Mouse (Mus musculus) heart, adult 11 months (tissue): ENCODE results near the gene Ppp1r13b.

Source experiments
- DNase-seq: peaks from one replicate; pipeline ENCODE4 v3.0.0; 2022

The Ppp1r13b gene

DNA sequence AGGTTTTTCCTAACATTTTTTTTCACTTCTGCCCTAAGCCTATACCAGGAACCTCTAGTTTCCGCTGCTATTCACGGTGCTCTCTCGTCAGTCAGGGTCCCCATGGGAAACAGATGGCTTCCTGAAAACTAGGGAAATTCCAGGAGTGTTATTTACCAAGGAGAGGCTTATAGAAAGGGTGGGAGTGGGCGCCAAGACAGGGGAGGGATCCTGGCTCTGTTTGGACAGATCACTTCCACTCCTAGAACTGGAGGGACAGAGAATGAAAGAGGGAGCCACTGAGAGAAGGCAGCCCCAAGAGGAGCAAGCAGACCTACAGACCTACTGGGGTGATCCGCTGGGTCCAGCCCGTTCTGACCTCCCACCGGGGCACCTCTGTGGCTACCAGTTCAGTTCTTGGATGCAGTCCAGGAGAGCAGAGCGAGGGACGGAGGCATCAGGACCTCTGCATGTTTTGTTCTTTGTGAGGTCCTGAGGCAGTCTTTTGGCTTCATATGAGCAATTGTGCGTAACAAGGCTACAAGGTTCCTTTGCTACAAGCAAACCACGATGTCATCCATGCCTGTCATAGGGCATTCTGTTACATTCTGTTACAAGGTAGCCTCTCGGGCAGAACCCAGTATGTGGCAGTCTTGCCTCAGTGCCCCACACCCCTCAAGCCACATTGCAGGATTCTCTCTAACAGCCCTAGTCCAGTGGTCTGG, 8.8 kb upstream of the Ppp1r13b start:
- peak; percentile 95 for DNase-seq

DNA sequence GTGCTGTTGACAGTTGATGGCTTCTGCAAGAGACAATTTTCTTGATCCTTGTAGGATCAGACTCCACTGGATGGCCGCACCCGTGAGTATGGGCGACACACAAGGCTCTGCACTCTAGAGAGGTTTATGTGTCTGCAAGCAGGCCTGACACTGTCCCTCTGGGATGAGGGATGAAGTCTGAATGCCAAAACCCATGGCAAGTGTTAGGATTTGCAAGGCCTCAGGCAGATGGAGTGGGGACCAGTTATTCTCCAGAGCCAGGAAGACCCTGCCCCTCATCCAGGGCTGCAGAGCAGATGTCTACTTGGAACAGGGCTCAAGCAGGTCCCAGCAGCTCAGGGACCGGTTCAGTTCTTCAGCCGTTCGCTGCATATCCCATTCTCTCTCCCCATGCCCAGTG, 7.9 kb upstream of the Ppp1r13b start:
- peak; percentile 81 for DNase-seq

DNA sequence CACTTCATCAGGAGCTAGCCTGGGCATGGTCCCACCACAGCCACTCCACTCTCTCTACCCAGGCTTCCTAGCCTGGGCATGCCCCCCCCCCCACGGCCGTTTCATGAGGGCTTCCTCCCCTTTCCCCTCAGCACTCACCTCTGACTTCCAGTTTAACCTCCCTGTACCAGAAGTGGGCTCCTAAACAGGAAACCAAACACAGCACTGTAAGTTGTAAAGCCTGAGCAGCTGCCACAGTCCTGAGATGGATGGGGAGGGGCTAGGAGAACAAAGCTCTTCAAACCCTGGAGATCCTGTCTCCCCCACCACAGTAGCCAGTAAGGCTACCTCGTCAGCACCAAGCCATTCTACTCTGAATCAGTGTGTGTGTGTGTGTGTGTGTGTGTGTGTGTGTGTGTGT, 6.1 kb upstream of the Ppp1r13b start:
- peak; percentile 87 for DNase-seq

DNA sequence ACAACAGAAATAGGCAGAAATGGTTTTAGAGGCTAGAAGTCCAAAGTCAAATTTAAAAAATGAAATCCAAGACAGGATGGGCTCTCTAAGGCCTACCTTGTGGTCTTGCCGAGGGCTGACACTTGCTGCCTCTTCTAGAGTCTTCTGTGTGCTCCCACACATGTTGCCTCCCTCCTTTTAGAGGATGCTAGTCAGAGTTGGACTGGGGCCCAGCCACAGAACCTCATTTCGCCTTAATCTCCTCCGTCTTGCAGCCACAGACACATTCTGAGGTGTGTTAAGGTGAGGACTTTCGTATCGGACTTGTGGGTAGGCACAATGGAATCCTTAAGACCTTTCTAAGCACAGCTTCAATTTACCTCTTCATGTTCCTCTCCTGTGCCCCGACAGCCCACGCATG, 4.9 kb upstream of the Ppp1r13b start:
- DNase-seq = peak; percentile 81

DNA sequence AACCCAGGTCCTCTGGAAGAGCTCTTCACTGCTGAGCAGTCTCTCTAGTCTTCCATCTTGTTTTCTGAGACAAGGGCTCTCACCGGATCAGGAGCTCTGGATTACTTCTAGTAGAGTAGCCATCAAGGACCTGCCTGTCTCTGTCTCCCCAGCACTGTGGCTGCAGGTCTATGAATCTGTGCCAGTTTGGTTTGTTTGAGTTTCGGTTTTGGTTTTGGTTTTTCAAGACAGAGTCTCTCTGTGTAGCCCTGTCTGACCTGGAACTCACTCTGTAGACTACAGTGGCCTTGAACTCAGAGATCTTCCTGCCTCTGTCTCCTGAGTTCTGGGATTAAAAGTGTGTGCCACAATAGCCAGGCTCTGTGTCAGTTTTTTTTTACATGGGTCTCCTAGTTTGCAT, 3.9 kb upstream of the Ppp1r13b start:
- DNase-seq = no peak

DNA sequence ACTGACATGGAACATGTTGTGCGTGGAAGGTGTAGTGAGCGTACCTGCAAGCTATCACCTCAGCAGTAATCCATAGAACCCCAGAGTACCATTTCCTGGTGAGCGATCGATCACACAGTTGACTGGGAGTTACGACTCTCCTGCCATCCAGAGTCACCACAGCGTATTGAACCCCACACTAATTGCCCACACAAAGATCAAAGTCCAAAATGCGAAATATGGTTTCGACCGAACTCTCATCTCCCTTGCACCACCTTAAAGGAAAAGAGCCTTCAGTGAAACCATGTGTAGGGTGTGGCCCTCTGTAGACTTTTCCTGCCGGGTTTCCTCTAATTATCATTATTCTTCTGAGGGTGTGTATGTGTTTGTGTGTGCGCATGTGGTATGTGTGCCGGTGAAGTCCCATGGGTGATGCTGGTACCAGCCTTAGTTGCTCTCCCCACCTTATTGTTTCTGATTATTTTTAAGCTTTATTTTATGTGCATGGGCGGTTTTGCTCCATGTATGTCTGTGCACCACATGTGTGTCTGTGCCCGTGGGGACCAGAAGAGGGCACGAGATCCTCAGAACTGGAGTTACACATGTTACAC, 3.4 kb upstream of the Ppp1r13b start:
- peak; percentile 94 for DNase-seq

DNA sequence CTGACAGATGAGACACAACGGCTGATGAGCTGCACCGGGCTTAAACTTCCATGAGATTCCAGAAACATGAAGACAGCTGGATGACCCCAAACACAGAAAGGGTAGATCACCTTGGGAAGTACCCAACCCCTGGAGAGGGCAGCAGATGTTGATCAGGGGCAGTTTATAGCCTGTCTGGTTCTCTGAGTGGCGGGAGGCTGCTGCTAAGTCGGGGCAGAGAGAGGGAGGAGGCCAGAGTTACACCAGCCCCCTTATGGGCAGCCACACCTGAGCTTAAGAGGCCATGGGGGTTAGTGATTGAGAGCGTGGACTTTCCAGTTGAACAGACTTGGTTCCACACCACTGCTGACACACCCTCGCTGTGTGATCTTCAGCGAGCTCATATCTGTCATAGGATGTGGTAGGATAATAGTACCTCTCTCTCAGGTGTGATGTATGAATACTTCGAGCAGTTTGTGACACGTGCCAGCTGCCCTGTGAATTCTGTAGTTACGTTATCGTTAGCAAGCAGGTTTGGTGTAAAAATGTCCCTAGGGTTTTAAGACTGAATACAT, 1.2 kb upstream of the Ppp1r13b start:
- peak; percentile 90 for DNase-seq

DNA sequence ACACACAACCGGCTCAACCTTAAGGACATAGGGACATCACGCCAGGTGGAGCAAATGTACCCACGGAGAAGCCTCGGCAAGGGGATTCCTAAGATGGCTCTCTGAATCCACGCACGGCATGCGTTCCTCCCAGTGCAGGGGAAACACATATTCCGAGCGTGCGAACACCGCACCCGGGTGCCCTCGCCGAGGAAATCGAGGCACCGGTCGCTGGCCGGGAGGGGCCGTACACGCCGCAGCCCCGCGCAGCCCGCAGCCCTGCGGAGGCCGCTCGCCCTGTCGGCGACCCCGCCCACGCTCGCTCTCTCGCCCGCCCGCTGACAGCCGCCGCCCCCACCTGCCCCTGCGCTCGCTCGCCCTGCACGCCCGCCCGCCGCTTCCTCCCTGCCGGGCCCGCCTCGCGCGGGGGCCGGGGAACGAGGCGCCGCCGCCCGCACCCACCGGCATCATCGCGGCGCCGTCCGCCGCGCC, 454 bp downstream of the Ppp1r13b start:
- peak; percentile 98 for DNase-seq

DNA sequence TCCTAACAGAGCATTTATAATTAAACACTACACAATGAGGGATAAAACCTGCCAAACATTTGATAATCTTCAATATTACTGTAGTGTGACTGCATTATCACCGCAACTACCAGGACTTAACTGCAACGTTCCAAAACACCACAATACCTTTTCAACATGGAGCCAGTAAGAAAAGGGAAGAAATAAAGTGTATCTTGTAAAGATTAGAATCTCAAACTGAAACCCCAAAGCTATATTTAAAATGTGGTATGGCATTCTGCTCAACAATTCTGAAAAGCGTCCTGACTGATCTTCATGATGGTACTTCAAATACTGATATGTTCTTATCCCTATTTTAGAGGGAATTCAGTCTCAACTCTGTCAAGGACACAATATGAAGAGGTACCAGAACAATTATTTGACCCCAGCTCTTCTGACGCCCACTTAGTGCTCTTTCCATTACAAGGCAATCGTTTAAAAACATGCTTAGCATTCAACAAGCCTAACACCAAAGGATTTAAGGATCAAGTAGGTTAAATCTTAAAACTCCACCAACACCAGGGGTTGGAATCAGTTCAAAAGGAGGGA, 1.5 kb downstream of the Ppp1r13b start:
- peak; percentile 39 for DNase-seq

DNA sequence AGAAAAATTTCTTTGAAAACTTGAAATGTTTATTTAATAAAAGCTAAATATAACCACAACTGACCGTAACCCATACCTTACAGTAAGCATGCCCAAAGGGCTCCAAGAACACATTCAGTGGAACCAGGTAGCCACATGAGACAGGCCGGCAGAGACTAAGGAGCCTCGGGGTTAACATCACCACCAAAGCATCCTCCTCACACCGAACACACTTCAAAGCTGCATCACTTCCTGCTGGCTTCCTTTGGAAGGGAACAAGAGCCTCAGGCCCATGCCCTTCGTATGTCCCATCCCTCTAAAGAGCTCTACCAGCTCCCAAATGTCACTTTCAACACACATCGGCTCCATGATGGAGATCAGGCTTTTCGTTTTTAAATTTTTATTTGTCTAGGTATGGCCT, 5.4 kb downstream of the Ppp1r13b start:
- peak; percentile 86 for DNase-seq

DNA sequence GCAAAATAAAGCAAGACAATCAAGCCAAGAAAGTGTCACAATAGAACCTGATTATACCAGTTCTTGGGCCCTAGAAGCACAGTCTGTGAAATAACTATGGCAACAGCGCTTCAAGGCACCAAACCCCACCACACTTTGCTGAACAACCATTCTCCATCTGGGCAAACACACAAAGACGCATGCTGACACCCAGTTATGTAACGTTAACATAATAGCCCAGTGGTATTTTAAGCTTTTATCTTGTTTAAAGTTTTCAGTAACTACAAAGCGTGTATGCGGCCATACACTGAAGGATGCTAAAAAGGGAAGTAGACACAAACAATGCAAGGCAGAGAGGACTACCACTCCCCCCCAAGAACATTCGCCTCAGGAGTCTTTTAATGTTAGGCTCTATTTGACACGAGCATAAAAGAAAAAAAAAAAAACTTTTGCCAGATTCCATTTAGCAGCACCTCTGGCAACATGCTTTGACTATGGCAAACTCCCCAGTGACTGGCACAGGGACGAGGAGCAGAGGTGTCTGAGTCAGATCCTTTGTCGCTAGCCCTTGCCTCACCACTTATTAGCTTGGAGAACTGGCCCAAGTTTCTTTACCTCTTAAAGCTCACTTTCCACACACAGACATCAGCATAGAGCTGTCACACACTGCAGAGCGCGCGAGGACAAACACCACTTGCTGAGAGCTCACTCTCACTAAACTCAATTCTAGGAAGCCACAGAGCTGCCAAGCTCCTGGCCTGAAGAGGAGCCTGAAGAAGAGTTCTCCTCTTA, 6.6 kb downstream of the Ppp1r13b start:
- DNase-seq = peak; percentile 90

DNA sequence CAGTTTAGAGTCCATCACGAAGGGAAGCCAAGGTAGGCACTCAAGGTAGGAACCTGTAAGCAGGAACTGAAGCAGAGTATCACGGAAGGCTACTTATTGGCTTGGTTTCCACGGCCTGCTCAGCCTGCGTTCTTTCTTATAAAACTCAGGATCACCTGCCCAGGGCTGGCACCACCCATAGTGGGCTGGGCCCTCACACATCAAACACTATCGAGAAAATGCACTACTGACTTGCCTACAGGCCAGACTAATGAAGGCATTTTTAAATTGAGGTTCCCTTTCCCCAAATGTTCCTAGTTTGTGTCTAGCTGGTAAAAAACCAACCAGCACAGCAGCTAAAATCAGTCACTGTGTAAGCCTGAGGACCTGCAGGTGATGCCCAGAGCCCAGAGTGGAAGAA, 8.3 kb downstream of the Ppp1r13b start:
- peak; percentile 76 for DNase-seq

DNA sequence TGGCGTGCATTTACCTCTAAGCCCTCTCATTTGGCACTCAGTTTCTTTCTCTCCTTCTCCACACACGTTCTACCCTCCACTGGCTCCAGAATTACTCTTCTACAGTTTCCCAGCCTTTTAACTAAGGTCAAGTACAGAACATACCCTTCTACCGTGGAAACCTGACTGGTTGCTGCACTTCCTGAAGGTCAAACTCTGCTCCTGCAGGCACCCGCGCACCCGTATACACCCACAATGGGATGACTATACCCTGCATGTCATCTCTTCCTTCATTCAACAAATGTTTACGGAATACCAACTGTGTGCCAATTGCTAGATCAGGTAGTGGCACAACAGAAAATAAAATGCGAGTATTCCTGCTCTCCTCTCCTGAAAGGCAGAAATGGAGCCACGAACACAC, 9.2 kb downstream of the Ppp1r13b start:
- DNase-seq = peak; percentile 86

DNA sequence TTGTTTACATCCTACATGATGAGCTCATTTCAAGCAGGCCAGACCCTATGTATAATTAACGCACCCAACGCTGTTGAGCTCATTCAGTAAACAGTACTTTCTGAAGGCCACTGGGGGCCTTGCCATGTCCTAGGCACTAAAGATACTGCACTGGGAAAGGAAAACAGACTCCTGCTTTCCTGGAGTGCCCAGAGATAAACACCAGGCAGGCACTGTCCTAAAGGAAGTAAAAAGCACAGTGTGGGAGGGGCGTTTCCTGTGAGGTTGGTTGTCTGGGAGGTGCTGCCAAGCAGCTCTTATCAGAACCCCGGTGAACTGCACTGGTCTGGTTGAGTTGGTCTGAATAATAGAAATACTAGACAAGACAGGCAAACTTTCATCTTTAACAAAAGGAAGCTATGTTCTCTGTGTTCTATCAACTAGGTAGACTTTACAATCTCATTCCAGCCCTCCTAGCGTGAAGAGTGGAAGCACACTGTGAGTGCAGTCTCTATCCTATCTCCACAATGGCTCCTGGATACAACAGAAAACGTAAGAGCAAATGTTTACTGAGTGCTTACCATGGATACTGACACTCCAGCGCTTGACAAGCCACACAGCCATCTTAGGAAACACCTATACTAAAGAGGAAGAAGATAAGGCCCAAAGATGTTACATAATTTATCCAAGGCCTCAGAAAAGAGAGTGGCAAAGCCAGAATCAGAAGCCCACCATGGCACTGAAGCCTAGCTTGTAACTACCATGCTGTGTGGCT, 10.8 kb downstream of the Ppp1r13b start:
- DNase-seq = peak; percentile 98

DNA sequence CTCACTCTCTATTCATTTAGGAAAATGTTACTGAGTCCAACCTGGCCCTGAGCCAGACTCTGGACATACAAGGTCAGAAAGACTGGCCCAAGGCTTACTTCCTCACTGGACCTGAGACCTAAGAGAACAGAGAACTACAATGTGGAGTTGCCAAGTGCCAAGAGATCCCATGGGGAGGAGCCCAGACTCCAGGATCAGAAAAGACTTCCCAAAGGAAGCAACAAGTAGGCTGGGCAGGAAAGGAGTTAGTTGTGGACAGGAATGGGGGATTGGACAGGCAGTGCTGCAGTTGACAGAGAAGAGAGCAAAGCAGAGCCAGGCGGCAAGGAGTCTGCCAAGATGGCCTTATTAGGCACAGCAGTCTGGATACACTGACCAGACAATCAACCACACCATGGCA, 13.8 kb downstream of the Ppp1r13b start:
- peak; percentile 99 for DNase-seq

DNA sequence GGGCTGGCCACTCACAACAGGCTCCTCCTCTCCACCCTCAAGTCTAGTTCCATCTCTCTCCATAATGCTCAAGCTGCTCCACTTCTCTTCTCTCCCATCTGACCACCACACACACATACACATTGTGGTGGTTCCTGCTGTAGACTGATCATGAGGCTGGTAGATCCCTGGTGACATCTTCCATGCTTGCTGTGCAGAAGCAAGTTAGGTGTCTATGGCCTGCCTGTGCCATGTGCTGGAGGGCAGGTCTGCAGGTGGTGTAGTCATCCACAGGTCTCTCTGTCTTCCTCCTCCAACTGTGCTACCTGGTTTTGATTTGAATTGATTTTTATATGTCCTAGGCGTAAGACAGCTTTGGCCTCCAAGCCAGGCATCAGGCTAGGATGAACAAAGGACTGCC, 14.9 kb downstream of the Ppp1r13b start:
- DNase-seq = peak; percentile 91

DNA sequence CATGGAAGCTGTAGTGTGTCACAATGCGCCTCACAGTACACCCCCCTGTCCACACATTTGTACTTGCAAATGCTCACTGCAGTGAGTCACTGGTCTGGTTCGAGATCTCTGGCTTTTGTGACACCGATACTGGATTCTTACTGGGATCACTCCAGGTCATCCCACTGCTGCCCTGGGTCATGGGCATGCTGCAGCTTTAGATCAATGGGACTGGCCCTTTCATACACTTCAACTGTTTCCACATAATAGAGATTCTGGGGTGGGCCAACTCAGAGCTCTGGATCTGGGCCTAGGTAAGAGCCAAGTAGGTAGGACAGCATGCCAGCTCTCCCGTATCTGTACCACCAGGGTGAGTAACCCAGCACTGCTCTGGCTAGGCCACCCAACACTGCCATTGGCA, 16.1 kb downstream of the Ppp1r13b start:
- peak; percentile 87 for DNase-seq

DNA sequence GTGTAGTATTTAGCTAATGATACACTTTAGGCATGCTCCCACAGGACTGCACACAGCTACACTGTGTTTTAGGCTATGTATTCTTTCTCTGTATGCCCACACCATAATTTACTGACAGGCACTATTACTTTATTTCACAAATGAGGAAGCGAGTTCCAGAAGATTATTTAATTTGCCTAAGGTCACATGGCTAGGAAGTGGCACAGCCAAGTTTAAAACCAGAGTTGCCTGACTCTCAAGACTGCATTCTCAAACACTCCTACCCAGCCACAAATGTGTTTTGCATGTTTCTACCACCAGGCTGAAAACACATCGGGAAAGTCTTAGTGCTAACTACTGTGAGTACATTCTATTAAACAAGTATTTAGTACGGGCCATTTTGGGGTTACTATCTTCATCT, 18.7 kb downstream of the Ppp1r13b start:
- peak; percentile 70 for DNase-seq

DNA sequence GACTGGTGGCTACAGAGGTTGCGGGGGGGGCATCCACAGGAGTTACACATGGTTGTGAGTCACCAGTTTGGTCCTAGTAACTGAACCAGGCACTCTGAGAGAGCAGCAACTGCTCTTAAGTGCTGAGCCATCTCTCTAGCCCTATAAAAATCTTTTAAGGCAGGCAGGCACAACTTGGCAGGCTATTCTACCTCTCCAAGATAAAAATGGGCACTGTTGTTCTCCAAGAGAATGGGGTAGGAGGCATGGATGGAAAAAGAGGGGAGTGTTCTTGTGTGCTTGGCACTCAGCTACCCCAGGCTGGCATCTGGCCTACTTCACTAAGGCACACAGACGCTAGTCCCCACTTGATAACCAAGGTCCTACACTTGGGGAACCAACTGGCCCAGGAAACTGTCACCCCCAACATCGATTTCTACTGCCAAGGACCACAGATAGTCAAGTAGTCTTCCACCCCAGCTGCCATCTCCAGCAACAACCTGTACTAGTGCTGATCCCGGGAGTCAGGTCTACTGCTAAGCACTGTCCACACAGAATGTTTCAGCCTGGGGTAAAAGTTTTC, 19.5 kb downstream of the Ppp1r13b start:
- DNase-seq = peak; percentile 80

DNA sequence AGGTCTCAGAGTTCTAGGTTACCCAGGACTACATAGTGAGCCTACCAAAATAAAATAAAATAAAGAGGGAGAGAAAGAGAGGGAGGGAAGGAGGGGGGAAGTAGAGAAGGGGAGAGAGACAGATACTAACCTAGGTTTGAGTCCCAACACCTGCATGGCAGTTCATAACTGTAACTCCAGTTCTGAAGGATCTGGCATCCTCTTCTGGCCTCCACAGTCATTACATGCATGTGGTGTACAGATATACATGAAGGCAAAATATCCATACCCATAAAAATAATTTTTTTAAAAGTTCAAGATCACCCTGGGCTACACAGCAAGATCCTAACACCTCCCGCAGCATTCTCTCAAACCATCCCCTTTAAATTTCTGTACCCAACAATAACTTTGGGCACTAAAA, 20.9 kb downstream of the Ppp1r13b start:
- DNase-seq = peak; percentile 11

DNA sequence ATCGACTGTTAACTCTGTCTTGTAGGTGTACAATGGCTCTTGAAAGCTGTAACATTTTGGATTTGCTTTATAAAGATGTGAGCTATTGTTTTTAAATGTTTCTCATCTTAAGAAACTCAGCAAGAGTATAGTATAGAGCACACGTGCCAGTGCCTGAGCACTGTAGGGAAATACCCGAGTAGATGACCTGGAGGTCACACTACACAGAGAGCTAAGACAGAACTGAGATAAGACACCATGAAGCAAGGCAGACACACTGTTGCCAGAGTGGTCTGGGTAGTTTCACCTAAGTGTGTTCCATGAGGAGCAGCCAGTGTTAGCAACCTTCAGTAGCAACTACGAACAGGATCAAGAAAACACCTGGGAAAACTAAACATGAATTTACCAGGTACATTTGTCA, 25.1 kb downstream of the Ppp1r13b start:
- DNase-seq = peak; percentile 69

DNA sequence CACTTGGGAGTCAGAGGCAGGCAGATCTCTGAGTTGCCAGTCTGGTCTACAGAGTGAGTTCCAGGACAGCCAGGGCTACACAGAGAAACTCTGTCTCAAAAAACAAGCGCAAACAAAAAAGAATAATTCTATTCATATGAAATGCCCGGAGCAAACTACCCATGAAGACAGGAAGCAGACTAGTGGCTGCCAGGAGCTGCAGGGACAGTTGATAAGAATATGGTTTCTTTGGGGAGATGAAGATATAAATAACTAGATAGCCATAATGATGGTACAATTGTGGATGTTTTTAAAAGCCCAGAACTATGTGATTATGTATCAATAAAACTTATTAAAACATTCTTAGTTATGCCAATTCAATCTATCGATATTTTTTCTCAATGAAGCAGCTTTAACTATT, 25.9 kb downstream of the Ppp1r13b start:
- DNase-seq = peak; percentile 61
